Comparison of ENCODE assay signal across 10 mouse cellular contexts in the genomic region with DNA sequence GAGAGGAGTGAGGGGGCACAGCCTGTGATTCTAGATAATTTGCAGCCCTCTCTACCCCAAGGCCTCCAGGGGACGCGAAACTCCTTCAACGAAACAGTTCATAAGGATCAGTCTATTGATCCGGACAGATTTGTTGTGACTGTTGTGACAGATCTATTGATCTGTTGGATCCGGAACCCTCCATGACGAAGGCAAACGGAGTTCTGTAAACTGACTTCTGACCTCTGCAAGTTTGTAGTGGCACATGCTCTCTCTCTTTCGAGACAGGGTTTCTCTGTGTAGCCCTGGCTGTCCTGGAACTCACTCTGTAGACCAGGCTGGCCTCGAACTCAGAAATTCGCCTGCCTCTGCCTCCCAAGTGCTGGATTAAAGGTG. TPM values are rescaled to one million over a fixed set of nuclear protein-coding genes. Genes with fewer than 3 reads are reported as not detected.
DNase-seq lines count a peak whose midpoint lies in the region; ATAC-seq and TF ChIP-seq lines count a peak whose summit lies in the region.
"Not testable (repeated sequence)": the region's sequence is repeated elsewhere in the genome, so short reads cannot be mapped to it uniquely, and the experiment has no call there.
"Had no signal": no experiment of that assay in that cellular context is flagged by ENCODE, and none has a peak within 500 bp of the region (broad histone marks: within the 10 kb centered on the region; RNA-seq: fewer than 3 reads in every experiment).

No protein-coding gene starts in this region.

- not testable (repeated sequence) for TF ChIP-seq CTCF in G1E (IDR thresholded peaks at IDR 0.05; ENCODE audit: low read depth, low read length); testis, adult 2 months (IDR thresholded peaks at IDR 0.05; ENCODE audit: control insufficient read depth, insufficient read depth, insufficient replicate concordance, low read depth, low read length)

- H3K27me3 ChIP-seq in G1E (ENCODE audit: insufficient read depth, low read length); forebrain, embryonic 10.5 days (ENCODE audit: poor library complexity, severe bottlenecking); hindbrain, embryonic 10.5 days (ENCODE audit: insufficient read depth, poor library complexity, severe bottlenecking); limb, embryonic 10.5 days (ENCODE audit: low read depth, poor library complexity, severe bottlenecking); liver, embryonic 13.5 days; lung, embryonic 16.5 days (ENCODE audit: control insufficient read depth, insufficient read depth, low read depth, low read length); testis, adult 2 months (ENCODE audit: control insufficient read depth, insufficient read depth, low read length): not testable (repeated sequence)

- ATAC-seq in G1E (ENCODE audit: extremely low read depth, insufficient number of reproducible peaks, low FRiP score, poor library complexity, severe bottlenecking); liver, embryonic 13.5 days (ENCODE audit: low read depth); lung, embryonic 16.5 days (ENCODE audit: low read depth): not testable (repeated sequence)

- WGBS in forebrain, embryonic 10.5 days: 74% methylated on average over 10 of the region's 10 CpGs
- whole genome bisulfite sequencing in hindbrain, embryonic 10.5 days: 77% methylated on average over 10 of the region's 10 CpGs
- 75% methylated on average over 10 of the region's 10 CpGs for WGBS in limb, embryonic 10.5 days
- 56% methylated on average over 10 of the region's 10 CpGs for WGBS in liver, embryonic 13.5 days (ENCODE audit: insufficient replicate concordance)
- WGBS in lung, embryonic 16.5 days: 69% methylated on average over 10 of the region's 10 CpGs

- peak overlapping the region; percentile 86 for H3K4me2 ChIP-seq in liver, embryonic 13.5 days
- not testable (repeated sequence) for H3K4me2 ChIP-seq in lung, embryonic 16.5 days (ENCODE audit: low read depth, low read length)

- H3K9ac ChIP-seq in liver, embryonic 13.5 days: peak overlapping the region; percentile 57
- H3K9ac ChIP-seq in lung, embryonic 16.5 days (ENCODE audit: low read length): 0 out of 2 replicates have a peak overlapping the region, but pooled peaks have one; percentile 31

- DNase-seq in G1E (ENCODE audit: low spot score); forebrain, embryonic 10.5 days (ENCODE audit: extremely low spot score, low spot score); hindbrain, embryonic 10.5 days (ENCODE audit: low spot score); limb, embryonic 10.5 days (ENCODE audit: low spot score); liver, embryonic 13.5 days: not testable (repeated sequence)

- peak overlapping the region; percentile 52; the same call in 1 of the 2 replicates for H3K4me3 ChIP-seq in G1E (ENCODE audit: low read depth, low read length)
- peak overlapping the region; percentile 42; the same call in 1 of the 2 replicates for H3K4me3 ChIP-seq in forebrain, embryonic 10.5 days
- peak overlapping the region; percentile 40; the same call in 1 of the 2 replicates for H3K4me3 ChIP-seq in hindbrain, embryonic 10.5 days
- peak overlapping the region; percentile 80 for H3K4me3 ChIP-seq in limb, embryonic 10.5 days
- peak overlapping the region; percentile 43 for H3K4me3 ChIP-seq in liver, embryonic 13.5 days (replicated peaks)
- not testable (repeated sequence) for H3K4me3 ChIP-seq in lung, embryonic 16.5 days (ENCODE audit: low read length)
- H3K4me3 ChIP-seq in testis, adult 2 months (ENCODE audit: control insufficient read depth, low read depth, low read length): peak overlapping the region; percentile 99

- H3K9me3 ChIP-seq in G1E (replicated peaks); forebrain, embryonic 10.5 days; hindbrain, embryonic 10.5 days; limb, embryonic 10.5 days (replicated peaks); liver, embryonic 13.5 days (replicated peaks); lung, embryonic 16.5 days (ENCODE audit: control insufficient read depth, low read length): not testable (repeated sequence)

- peak overlapping the region; percentile 75; the same call in 1 of the 2 replicates for H3K27ac ChIP-seq in forebrain, embryonic 10.5 days
- not testable (repeated sequence) for H3K27ac ChIP-seq in hindbrain, embryonic 10.5 days; lung, embryonic 16.5 days (ENCODE audit: low read length)
- H3K27ac ChIP-seq in limb, embryonic 10.5 days: 0 out of 2 replicates have a peak overlapping the region, but pooled peaks have one; percentile 27
- peak overlapping the region; percentile 87 for H3K27ac ChIP-seq in liver, embryonic 13.5 days
- peak overlapping the region; percentile 44 for H3K27ac ChIP-seq in testis, adult 2 months (ENCODE audit: control insufficient read depth, insufficient read depth, low read depth, low read length)

- TF ChIP-seq POLR2A in testis, adult 2 months (IDR thresholded peaks at IDR 0.05; ENCODE audit: control insufficient read depth, low read depth, low read length): not testable (repeated sequence)

- H3K36me3 ChIP-seq in G1E (replicated peaks): peaks cover 67% of the 10 kb centered on the region
- peaks cover 46% of the 10 kb centered on the region for H3K36me3 ChIP-seq in forebrain, embryonic 10.5 days (replicated peaks)
- H3K36me3 ChIP-seq in hindbrain, embryonic 10.5 days: peaks cover 43% of the 10 kb centered on the region
- peaks cover 46% of the 10 kb centered on the region for H3K36me3 ChIP-seq in limb, embryonic 10.5 days
- peaks cover 42% of the 10 kb centered on the region for H3K36me3 ChIP-seq in liver, embryonic 13.5 days
- peaks cover 15% of the 10 kb centered on the region; the same call in 1 of the 2 replicates for H3K36me3 ChIP-seq in lung, embryonic 16.5 days (ENCODE audit: control insufficient read depth, insufficient read depth, low read length)
- H3K36me3 ChIP-seq in testis, adult 2 months (ENCODE audit: control insufficient read depth, insufficient read depth, low read length): not testable (repeated sequence)

- peaks cover 76% of the 10 kb centered on the region for H3K4me1 ChIP-seq in G1E (ENCODE audit: insufficient read depth, low read depth, low read length)
- peaks cover 65% of the 10 kb centered on the region for H3K4me1 ChIP-seq in forebrain, embryonic 10.5 days
- H3K4me1 ChIP-seq in hindbrain, embryonic 10.5 days (replicated peaks): peaks cover 70% of the 10 kb centered on the region
- peaks cover 56% of the 10 kb centered on the region for H3K4me1 ChIP-seq in limb, embryonic 10.5 days
- H3K4me1 ChIP-seq in liver, embryonic 13.5 days (replicated peaks): peaks cover 78% of the 10 kb centered on the region
- H3K4me1 ChIP-seq in lung, embryonic 16.5 days (replicated peaks; ENCODE audit: control insufficient read depth, insufficient read depth, low read length): peaks cover 37% of the 10 kb centered on the region
- H3K4me1 ChIP-seq in testis, adult 2 months (ENCODE audit: control insufficient read depth, insufficient read depth, low read length): peaks cover 15% of the 10 kb centered on the region

RNA-seq across cellular contexts. Expression of gene Rpl36, which starts 0.7 kb away (rescaled TPM):
- total RNA-seq in G1E (2014; fragmentation: Nextera tagmentation) (1,715 and 1,885 TPM in 2 replicates), G1E (2017) (2,574 and 3,073 TPM in 2 replicates)
- 9,624 and 13,197 TPM in 2 replicates for polyA plus RNA-seq in G1E (2012)
- polyA plus RNA-seq in forebrain, embryonic 10.5 days (2016; fragmentation: Nextera tagmentation; extraction: Ambion mirVana): 1,518 and 1,601 TPM in 2 replicates
- polyA plus RNA-seq in hindbrain, embryonic 10.5 days (2016; fragmentation: Nextera tagmentation; extraction: Ambion mirVana): 1,369 and 1,471 TPM in 2 replicates
- polyA plus RNA-seq in limb, embryonic 10.5 days (2016; fragmentation: Nextera tagmentation; extraction: Ambion mirVana): 1,560 and 1,788 TPM in 2 replicates
- polyA plus RNA-seq in liver, embryonic 13.5 days (2015; fragmentation: Nextera tagmentation; extraction: Ambion mirVana): 1,217 and 1,404 TPM in 2 replicates
- polyA plus RNA-seq in lung, embryonic 16.5 days (2015; fragmentation: Nextera tagmentation; extraction: Ambion mirVana): 1,731 and 1,766 TPM in 2 replicates
- 1,820 and 2,071 TPM in 2 replicates for polyA plus RNA-seq in testis, adult 2 months (2012; rRNA removed)

RNA-seq across cellular contexts. Expression of gene 2410015M20Rik, which starts 3.0 kb away (rescaled TPM):
- 42.8 and 61.4 TPM in 2 replicates for total RNA-seq in G1E (2014; fragmentation: Nextera tagmentation)
- total RNA-seq in G1E (2017): 101 and 133 TPM in 2 replicates
- 278 and 377 TPM in 2 replicates for polyA plus RNA-seq in G1E (2012)
- polyA plus RNA-seq in forebrain, embryonic 10.5 days (2016; fragmentation: Nextera tagmentation; extraction: Ambion mirVana): 192 and 193 TPM in 2 replicates
- polyA plus RNA-seq in hindbrain, embryonic 10.5 days (2016; fragmentation: Nextera tagmentation; extraction: Ambion mirVana): 197 and 220 TPM in 2 replicates
- polyA plus RNA-seq in limb, embryonic 10.5 days (2016; fragmentation: Nextera tagmentation; extraction: Ambion mirVana): 205 and 206 TPM in 2 replicates
- polyA plus RNA-seq in liver, embryonic 13.5 days (2015; fragmentation: Nextera tagmentation; extraction: Ambion mirVana): 157 and 167 TPM in 2 replicates
- 227 and 241 TPM in 2 replicates for polyA plus RNA-seq in lung, embryonic 16.5 days (2015; fragmentation: Nextera tagmentation; extraction: Ambion mirVana)
- polyA plus RNA-seq in testis, adult 2 months (2012; rRNA removed): 253 and 274 TPM in 2 replicates

RNA-seq across cellular contexts. Expression of gene Lonp1, which starts 14.1 kb away (rescaled TPM):
- total RNA-seq in G1E (2014; fragmentation: Nextera tagmentation) (67.8 and 74.4 TPM in 2 replicates), G1E (2017) (101 and 103 TPM in 2 replicates)
- 174 and 182 TPM in 2 replicates for polyA plus RNA-seq in G1E (2012)
- polyA plus RNA-seq in forebrain, embryonic 10.5 days (2016; fragmentation: Nextera tagmentation; extraction: Ambion mirVana): 61.8 and 62.3 TPM in 2 replicates
- 52.9 and 54.6 TPM in 2 replicates for polyA plus RNA-seq in hindbrain, embryonic 10.5 days (2016; fragmentation: Nextera tagmentation; extraction: Ambion mirVana)
- polyA plus RNA-seq in limb, embryonic 10.5 days (2016; fragmentation: Nextera tagmentation; extraction: Ambion mirVana): 67.7 and 73.2 TPM in 2 replicates
- polyA plus RNA-seq in liver, embryonic 13.5 days (2015; fragmentation: Nextera tagmentation; extraction: Ambion mirVana): 41.0 and 42.2 TPM in 2 replicates
- 41.1 and 41.7 TPM in 2 replicates for polyA plus RNA-seq in lung, embryonic 16.5 days (2015; fragmentation: Nextera tagmentation; extraction: Ambion mirVana)
- polyA plus RNA-seq in testis, adult 2 months (2012; rRNA removed): 22.8 and 23.5 TPM in 2 replicates

RNA-seq across cellular contexts. Expression of gene Catsperd, which starts 15.4 kb away (rescaled TPM):
- not detected in 2 replicates for total RNA-seq in G1E (2014; fragmentation: Nextera tagmentation)
- 0.17 TPM in 1 of 2 replicates, not detected in the other for total RNA-seq in G1E (2017)
- not detected in 2 replicates for polyA plus RNA-seq in G1E (2012)
- polyA plus RNA-seq in forebrain, embryonic 10.5 days (2016; fragmentation: Nextera tagmentation; extraction: Ambion mirVana): 0.53 and 0.81 TPM in 2 replicates
- polyA plus RNA-seq in hindbrain, embryonic 10.5 days (2016; fragmentation: Nextera tagmentation; extraction: Ambion mirVana): 0.66 and 0.95 TPM in 2 replicates
- polyA plus RNA-seq in limb, embryonic 10.5 days (2016; fragmentation: Nextera tagmentation; extraction: Ambion mirVana): 0.54 and 1.0 TPM in 2 replicates
- polyA plus RNA-seq in liver, embryonic 13.5 days (2015; fragmentation: Nextera tagmentation; extraction: Ambion mirVana): 0.37 and 0.64 TPM in 2 replicates
- 0.43 and 0.91 TPM in 2 replicates for polyA plus RNA-seq in lung, embryonic 16.5 days (2015; fragmentation: Nextera tagmentation; extraction: Ambion mirVana)
- 182 and 184 TPM in 2 replicates for polyA plus RNA-seq in testis, adult 2 months (2012; rRNA removed)
- total RNA-seq: common myeloid progenitor, adult 5-6 weeks; gastrocnemius, postnatal 25 days; hematopoietic stem cell, adult 5-6 weeks had no signal

RNA-seq across cellular contexts. Expression of gene Safb, which starts 27.9 kb away (rescaled TPM):
- total RNA-seq in G1E (2014; fragmentation: Nextera tagmentation) (67.0 and 76.5 TPM in 2 replicates), G1E (2017) (85.0 and 121 TPM in 2 replicates)
- 151 and 154 TPM in 2 replicates for polyA plus RNA-seq in G1E (2012)
- 160 and 172 TPM in 2 replicates for polyA plus RNA-seq in forebrain, embryonic 10.5 days (2016; fragmentation: Nextera tagmentation; extraction: Ambion mirVana)
- polyA plus RNA-seq in hindbrain, embryonic 10.5 days (2016; fragmentation: Nextera tagmentation; extraction: Ambion mirVana): 119 and 146 TPM in 2 replicates
- polyA plus RNA-seq in limb, embryonic 10.5 days (2016; fragmentation: Nextera tagmentation; extraction: Ambion mirVana): 161 and 183 TPM in 2 replicates
- polyA plus RNA-seq in liver, embryonic 13.5 days (2015; fragmentation: Nextera tagmentation; extraction: Ambion mirVana): 44.4 and 59.7 TPM in 2 replicates
- polyA plus RNA-seq in lung, embryonic 16.5 days (2015; fragmentation: Nextera tagmentation; extraction: Ambion mirVana): 86.9 and 95.7 TPM in 2 replicates
- polyA plus RNA-seq in testis, adult 2 months (2012; rRNA removed): 104 and 116 TPM in 2 replicates
